Mouse (Mus musculus) right cerebral cortex, postnatal 14 days (tissue): ENCODE data around the gene Btbd9.
A peak's percentile ranks its signal among the peaks of the same experiment; 100 is the strongest.

Experiments
- DNase-seq: peaks from one replicate; pipeline ENCODE4 v3.0.0; 2022

Btbd9 gene

DNA sequence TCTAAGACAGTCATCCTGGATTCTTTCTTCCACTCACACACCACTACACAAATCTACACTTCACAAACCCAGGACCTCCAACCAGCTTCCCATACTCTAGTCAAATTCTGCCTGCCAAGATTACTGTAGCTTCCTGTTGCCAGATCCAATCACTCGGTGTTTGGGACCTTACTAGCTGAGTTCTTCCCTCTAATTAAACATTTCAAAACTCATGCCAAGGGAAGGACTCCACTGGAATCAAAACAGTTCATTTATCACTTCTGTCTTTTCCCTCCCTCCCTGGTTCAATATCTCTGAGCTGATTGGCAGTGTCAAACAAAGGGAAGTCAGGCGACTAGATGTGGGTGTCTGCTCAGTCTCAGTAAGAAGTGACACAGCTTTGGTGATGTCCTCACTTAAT lies 101.7 kb downstream of the Btbd9 start:
- no peak for DNase-seq

DNA sequence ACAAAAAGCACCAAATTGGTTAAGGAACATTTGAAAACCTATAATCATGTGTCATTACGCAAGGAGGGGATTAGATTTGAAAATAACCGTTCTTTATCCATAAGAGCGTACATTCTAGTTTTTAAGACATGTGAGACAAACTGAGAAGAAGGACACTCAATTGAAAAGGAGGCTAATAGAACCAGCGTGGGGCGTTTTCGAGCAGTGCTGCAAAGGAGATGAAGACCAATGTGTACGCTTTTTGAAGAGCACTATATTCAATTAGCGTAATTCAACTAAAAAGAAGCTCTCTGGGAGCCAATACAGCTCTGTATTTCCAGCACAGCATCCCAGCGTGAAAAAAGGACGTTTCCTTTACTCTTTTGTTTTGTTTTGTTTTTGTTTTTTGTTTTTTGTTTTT lies 103.5 kb downstream of the Btbd9 start:
- no peak for DNase-seq

DNA sequence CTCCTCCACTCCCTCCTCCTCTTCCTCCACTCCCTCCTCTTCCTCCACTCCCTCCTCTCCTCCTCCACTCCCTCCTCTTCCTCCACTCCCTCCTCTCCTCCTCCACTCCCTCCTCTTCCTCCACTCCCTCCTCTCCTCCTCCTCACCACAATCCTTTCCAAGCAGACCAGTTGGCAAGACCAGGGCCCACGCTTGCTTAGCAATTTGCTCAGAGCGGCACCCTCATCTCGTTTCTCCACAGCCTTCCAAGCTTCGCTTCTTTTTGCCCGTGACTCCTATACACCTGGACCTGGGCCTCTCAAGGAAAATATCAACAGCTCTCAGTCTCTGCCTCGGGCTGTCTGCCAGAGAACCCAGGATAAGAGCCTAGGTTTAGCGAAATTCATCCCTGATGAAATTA lies 104.8 kb downstream of the Btbd9 start:
- no peak for DNase-seq

DNA sequence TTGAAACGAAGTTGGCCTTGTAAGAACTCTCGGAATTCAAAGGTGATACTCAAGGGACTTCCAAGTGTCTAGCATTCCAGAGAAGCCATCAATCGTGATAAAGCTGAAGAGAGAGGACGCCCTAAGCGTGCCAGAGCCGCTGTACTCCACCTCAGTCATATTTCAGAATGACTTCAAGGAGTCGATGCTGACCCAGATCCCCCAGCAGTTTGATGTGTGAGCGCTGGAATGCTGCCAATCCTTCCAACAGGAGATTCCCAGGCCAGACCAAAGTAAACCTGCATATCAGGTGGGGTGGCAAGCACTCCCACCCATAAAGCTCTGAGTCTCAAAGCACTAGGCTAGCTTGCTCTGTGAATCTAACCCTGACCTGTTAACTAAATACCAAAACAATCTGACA lies 105.5 kb downstream of the Btbd9 start:
- no peak for DNase-seq

DNA sequence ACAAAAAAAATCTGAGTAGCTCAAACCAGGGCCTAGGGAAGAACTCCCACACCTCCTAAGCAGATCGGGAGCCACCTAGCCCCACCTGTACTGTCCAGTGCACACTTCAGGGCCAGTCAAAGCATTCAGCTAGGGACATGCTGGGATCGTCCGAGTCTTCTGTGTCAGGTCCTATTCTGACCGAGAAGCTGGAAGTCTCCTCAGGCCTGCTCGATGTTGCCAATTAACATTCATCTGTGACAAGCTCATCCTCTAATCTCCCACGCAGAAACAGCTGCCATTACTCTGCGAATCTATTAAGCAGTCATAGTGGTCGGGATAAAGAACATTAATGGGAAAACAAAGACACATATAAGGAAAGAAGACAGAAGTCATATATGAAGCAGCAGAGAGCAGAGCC lies 106.0 kb downstream of the Btbd9 start:
- no peak for DNase-seq

DNA sequence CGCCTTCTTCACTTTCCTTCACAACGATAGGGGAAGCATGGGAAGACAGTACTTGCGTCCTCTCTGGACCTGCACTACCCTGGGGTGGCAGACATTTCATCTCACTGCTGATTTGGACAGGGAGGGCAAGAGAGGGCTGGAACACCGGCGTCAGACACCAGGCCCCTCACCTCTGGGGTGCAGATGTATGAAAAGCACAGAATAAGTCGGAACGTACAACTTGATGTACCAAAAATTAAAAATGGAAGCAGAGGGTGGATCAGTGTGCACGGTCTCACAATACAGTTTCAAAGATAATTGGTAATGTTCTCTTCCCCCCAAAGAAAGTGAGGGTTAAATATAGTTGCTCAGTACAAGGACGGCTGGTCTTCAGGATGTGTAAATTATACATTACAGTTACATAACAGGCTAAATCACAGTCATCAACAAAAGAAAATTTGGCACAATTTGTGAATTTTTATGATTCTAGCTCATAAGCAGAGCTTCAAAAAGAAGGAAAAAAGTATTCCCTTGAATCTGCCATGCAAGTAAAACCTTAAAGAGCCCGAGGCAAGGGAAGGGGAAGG lies 106.7 kb downstream of the Btbd9 start:
- no peak for DNase-seq

DNA sequence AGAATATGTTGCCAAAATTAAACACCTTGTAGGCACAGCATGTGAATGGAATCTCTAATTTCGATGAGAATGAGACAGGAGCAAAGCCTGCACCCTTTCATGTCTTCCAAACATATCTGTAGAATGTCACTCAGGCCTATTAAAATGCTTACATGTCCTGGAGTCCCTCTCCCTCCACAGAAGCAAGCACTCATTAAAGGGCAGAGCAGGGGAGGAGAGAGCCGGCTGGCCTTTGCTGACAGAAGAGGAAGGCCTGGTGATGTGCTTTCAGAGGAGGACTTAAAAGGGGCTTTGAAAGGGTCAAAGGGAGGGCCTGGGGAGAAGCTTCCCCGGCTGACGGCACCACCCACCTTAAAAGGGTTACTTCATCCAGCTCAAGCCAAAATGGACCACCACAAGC lies 107.9 kb downstream of the Btbd9 start:
- no peak for DNase-seq

DNA sequence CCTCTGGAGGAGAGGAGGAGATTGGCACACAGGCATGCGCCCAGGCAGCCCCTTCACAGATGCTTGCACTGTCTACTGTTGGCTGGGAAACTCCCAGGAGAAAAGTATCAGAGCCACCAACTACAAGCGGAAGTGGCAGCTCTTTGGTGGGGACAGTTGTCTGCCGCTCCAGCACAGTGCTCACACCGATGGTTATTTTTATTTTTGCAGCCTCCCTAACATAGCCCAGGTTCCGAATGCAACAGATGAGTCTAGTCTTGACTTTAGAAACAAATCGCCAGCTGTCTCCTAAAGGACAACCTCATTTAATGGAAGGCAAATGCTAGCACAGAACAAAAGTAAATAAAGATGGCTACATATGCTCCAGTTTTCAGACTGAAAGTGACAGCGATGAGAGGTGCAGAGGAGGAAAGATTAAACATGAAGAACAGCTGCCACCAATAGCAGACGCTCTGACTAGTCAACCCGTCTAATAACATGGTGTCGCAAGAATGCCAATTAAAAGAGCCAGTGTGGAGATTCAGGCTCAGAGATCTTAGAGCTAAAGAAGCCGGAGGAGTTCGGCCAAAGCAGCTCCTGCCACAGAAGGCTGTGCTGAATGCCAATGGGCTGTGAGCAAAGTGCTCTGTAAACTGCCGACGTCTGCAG lies 108.6 kb downstream of the Btbd9 start:
- no peak for DNase-seq

DNA sequence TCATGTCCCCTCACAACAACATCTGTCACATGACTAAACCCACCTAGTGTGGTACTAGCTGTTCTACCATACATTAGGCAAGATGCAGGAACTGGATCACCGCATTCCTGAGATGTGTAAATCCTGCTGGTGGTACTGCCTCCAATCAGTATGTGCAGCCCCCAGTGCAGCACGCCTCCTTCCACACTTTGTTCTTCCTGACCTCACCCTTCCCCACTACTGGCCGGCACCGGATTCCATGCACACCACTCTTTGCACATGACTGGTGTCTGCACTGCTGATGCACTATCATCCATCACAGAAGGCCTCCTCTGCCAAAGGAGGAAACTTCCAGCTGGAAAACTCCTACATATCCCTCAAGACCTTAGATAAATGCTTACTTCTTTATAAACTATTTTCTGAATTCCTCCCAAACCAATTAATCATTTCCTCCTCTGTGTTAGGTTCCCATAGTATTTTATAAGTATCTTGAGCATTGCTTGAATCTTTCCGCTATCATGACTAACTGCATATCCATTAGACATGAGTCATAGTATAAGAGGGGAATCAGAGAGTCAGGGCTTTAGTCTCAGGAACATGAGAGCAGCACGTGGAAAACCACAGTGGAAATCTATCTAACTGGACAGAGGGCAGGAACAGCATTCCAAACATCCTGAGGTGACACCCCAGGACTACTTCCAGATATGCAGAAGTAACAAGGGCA lies 111.1 kb downstream of the Btbd9 start:
- no peak for DNase-seq

DNA sequence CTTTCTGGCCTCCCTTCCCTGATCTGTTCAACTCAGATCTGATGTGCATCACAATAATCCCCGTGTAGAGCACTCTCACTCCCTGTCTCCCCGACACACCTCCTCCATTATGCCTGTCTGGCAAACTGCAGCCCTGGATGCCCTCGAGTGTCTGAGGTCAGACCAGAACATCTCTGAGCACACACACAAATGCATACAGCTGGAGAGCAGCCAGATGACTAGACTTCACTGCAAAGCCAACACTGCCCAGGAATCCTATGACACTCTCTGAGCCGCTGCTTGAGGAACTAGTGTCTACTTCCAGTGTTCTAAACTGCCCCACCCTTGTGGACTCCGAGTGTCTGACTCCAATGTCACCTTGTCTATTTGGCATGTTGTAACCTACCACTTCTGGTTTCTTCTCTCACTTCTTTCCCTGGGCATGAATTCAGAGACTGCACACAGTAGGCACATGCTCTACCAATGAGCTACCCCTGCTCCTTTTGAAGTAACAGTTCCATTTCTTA lies 112.0 kb downstream of the Btbd9 start:
- no peak for DNase-seq

DNA sequence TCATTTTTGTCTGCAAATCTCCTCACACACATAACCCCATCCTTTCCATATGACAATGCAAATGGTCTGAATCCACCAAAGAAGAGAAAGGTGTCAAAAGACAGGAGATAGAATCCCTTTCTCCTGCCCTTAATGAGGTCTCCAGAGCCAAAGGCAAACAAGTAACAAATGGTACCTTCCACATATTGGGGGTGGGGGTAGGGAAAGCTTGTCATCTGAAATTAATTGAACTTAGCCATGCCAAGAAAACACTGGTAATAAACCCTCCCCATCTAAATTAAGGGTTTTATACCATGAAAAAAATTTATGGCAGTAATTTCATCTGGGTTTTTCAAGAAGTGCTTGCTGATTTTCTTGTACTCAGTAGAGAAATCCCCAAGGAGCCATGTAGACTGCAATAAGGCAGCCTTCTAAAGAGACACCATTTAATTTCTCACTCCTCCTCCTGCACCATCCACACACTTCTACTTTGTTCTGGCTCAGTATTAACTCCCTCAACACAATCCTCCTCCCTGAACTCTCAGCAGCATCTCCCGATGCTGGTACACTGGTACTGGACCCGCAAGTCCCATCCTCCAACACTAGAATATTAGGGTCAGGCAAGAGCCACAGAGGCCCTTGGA lies 115.5 kb downstream of the Btbd9 start:
- DNase-seq, result no peak

DNA sequence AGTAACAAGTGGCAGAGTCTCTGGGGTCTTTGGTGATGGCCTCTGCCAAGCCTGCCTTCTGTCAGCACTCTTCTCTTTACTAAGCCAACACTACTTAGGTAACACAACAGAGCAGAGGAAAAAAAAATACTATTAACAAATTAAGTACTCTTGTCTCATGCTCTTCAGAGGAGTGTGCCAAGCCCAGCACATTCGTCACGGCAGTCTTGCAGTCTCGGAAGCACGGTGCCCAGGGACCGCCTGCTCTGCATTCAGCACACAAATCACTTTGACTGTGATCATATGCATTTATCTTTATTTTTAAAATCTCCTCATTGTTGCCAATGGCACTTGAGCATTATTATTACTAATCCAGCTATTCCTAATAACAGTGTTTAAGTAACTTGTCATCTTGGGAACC lies 116.6 kb downstream of the Btbd9 start:
- no peak for DNase-seq

DNA sequence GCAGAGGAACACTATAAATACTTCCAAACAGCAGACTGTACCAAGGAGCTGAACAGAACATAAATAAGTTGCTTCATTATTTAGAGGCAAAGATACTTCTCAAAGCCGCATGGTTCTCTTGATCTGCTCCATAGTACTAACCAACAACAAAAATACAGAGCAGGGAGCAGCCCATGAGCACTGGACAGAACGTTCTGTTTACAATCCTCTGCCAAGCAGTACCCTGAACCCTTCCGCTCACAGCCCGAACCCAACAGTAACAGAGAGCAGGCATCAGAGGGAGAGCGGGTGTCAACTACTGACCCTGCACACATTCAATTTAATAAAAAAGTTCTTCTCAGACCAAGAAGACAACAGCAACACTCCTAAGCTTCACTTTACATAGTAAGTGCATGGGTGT lies 117.4 kb downstream of the Btbd9 start:
- DNase-seq, result no peak

DNA sequence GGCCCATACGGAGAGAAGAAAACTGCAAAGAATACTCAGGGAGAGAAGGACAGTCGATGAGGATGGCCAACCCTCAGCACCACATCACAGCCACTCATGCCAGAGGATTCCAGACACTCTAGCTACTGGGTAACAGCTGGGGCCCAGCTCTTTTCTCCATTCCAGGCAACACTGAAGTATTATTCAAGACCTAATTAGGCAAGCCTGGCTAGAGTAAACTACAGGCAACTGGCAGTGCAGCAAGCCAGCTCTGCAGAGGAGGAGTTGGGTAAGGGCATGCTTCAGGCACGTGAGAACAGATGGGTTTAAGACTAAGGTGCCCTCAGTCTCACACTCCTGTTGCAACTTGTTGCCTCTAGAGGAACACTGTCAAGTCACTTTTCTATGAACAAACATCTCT lies 118.0 kb downstream of the Btbd9 start:
- DNase-seq, result peak; percentile 33

DNA sequence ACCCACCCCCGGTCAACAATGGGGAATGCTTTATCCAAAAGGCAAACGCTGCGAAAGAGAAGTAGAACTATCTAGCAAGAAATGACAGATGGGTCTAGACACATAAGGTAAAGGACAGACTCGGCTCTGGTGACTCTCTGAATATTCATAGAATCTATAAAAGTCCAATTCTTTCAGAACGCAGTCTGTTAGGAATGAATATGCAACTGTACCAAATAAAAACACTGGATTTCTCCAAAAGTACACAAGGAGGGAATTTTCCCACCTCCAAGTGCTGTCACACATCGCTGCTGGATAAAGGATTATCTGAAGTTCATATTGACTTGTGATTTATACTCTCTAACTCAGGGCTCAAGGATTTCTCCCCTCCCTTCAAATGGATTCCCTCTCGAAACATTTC lies 118.8 kb downstream of the Btbd9 start:
- no peak for DNase-seq

DNA sequence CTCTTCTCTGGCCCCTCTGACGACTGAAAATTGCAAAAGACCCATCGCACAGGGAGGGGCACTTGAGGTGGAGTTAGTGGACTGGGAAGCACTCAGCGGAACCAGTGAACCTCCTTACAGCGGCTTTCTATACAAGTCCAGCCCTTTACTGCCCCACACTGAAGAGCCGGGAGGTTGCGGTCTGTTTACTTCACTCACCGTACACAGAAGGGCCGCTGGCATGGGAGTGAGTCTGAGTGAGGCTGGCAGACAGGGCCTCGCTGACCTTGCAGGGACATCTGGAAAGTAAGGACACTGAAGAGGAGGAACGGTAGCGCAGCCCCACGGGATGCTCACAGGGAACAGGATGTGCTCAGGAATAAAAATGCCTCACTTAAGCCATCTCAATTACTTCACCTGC lies 120.0 kb downstream of the Btbd9 start:
- no peak for DNase-seq

DNA sequence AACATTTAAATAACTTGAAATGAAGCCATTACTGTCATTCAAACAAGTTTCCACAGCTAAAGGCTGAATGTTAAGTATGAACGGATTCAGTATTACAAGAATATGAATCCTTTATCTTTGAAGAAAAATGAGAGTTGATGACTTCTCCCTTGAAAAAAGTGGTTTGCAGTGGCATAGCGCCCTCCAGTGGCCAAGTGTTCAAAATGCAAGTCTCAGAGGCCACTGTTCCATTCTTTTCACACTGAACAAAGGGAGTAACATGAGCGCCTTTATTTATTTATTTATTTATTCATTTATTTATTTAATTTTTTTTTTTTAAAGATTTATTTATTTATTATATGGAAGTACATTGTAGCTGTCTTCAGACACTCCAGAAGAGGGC lies 121.4 kb downstream of the Btbd9 start:
- peak; percentile 78 for DNase-seq

DNA sequence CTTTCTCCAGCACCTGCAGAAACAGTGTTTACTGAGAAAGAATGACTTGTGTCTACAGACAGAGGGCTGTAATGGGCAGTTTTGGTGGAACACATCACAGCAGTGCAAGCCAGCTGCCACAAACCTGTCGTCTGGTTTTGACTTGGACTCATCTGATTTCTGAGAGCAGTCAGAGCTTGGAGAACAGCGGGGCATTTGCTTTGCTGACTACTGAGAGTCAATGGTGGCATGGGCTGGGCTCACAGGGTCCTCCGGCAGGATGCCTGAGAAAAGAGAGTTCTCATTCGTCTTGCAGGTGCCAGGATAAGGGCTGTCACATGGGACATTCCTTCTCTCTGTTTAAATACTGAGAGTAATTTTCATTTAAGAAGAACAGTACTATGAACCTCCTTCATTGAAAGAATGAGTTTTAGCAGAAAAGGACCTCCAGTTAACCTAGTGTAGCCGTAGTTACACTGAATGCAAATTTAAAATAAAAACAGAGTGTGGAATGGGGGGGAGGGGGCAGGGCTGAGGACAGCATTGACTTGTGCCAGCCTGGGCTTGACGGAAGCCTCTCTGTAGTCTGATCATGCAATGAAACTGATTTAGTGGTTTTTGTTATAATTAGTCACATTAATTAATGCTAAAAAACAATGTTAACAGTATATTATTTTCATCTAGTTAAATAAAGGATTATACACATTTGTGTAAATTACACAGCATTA lies 122.0 kb downstream of the Btbd9 start:
- no peak for DNase-seq

DNA sequence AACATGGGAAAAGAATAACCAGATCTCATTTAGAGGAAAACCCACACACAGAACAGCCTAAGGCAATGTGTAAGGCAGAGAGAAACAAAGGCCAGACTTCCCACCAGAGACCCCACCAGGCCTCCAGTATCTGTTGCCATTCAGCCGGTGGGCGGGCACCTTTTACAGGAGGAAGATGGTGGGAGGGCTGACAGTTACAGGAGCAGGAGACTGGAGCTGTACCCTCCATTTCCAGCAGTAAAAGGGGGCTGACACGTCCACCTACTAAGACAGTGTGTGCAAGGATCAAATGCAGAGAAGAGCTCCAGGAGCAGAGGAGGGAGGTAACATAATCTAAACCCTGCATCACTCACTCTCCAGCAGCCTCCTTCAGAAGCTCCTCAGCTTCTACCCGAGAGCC lies 123.0 kb downstream of the Btbd9 start:
- DNase-seq, result no peak

DNA sequence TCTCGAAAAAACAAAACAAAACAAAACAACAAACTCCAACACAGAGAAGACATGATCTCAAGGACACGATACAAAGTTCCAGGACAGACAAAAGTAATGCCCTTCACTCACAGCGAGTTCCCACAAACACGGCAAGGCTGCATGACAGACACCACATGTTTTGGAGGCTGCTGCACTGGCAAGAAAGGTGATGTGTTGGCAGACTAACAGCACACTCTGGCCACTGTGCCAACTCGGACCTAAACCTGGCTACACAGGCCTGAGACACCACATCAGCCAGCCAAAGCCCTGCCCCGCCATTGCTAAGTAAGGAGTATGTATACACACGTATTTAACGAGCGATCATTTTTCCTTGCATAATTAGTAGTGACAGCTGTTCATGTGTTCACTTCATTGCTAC lies 123.9 kb downstream of the Btbd9 start:
- no peak for DNase-seq

DNA sequence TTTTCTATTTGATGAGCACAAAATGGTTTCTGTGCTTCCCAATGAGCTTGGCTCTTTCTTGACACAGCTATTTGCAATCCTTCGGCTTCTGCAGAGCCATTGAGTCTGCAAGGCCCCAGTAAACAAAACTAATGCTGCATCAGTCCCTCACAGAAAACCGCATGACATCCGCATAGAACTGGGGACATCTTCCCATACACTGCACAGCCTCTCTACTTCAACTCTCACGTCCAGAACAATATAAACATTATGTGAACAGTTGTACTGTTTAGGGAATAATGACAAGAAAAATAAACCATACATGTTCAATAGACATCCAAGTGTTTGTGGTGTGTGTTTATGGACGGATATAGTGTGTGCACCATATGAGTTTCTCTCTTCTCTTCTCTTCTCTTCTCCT lies 127.7 kb downstream of the Btbd9 start:
- no peak for DNase-seq

DNA sequence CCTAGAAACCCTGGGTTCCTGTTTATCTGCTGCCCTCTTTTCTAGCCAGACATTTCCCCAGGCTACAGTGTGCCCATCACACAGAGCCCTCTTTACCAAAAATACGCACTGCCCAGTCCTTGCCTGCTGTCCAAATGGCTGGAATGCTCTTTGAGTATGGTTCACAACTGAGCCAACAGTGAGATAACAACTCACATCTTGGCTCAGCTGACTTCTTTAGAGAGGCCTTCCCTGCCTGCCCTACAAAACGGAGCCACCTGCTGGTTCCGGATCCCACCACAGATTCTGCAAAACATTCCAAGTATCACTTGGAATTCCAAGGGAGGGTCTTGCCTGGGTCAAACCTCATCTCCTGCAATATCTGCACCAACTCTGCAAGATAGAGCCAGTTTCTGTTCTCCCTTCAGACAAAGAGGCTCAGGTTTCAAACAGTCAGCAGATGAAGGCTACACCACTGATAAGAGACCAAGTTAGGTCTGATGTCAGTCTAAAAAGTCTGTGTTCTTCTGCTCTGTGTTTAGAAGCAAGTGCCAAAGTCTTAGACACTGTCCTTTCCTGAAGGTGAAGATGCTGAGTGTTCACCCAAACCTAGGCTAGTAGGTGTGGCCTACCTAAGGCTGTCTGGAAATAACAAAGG lies 130.4 kb downstream of the Btbd9 start:
- no peak for DNase-seq

DNA sequence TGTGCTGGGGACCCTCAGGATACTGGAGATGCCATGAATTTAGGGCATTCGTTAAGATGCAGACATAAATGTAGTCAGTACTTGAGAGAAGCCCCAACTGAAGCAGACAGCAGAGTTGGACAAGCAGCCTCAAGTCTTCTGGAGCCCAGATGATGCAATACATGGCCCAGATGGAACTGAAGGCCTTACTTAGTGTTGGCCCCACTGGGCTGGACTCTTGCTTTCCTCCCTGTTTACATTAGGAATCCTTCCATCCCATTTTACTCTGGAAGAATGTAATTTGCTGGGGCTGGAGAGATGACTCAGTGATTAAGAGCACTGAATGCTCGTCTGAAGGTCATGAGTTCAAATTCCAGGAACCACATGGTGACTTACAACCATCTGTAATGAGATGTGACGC lies 136.6 kb downstream of the Btbd9 start:
- DNase-seq, result no peak
